Mouse (Mus musculus): ENCODE measurements around the gene Cplane1.
"Not testable (repeated sequence)": the region's sequence is repeated elsewhere in the genome, so short reads cannot be mapped to it uniquely, and the experiment has no call there.

Gene Cplane1

GRCm38 (mm10) chr15:8168591-8169265 lies at the start of gene Cplane1:
TSS of gene Cplane1 (plus strand) at chr15:8169106.
- DNase-seq (ENCODE audit: low read depth, low spot score): peak; percentile 95

GRCm38 (mm10) chr15:8129281-8129680 lies 39.6 kb upstream of the Cplane1 start:
- DNase-seq (ENCODE audit: low read depth, low spot score): no peak

GRCm38 (mm10) chr15:8131268-8131667 lies 37.6 kb upstream of the Cplane1 start:
- no peak for DNase-seq (ENCODE audit: low read depth, low spot score)

- no peak for DNase-seq (ENCODE audit: low read depth, low spot score)
Observed at GRCm38 (mm10) chr15:8131761-8132160, 37.1 kb upstream of the Cplane1 start.

- DNase-seq (ENCODE audit: low read depth, low spot score): no peak
Observed at GRCm38 (mm10) chr15:8135606-8136005, 33.3 kb upstream of the Cplane1 start.

GRCm38 (mm10) chr15:8161841-8162240 lies 7.1 kb upstream of the Cplane1 start:
- DNase-seq (ENCODE audit: low read depth, low spot score): no peak

- no peak for DNase-seq (ENCODE audit: low read depth, low spot score)
Observed at GRCm38 (mm10) chr15:8169266-8169746, 400 bp downstream of the Cplane1 start.

- no peak for DNase-seq (ENCODE audit: low read depth, low spot score)
Observed at GRCm38 (mm10) chr15:8189563-8189962, 20.7 kb downstream of the Cplane1 start.

- DNase-seq (ENCODE audit: low read depth, low spot score): no peak
Observed at GRCm38 (mm10) chr15:8190435-8190834, 21.5 kb downstream of the Cplane1 start.

- peak; percentile 6 for DNase-seq (ENCODE audit: low read depth, low spot score)
Observed at GRCm38 (mm10) chr15:8200317-8200716, 31.4 kb downstream of the Cplane1 start.

- no peak for DNase-seq (ENCODE audit: low read depth, low spot score)
Observed at GRCm38 (mm10) chr15:8208362-8208761, 39.5 kb downstream of the Cplane1 start.

- DNase-seq (ENCODE audit: low read depth, low spot score): no peak
Observed at GRCm38 (mm10) chr15:8214811-8215210, 45.9 kb downstream of the Cplane1 start.

GRCm38 (mm10) chr15:8234167-8234566 lies 65.3 kb downstream of the Cplane1 start:
- peak; percentile 13 for DNase-seq (ENCODE audit: low read depth, low spot score)

GRCm38 (mm10) chr15:8265946-8266345 lies 97.0 kb downstream of the Cplane1 start:
- no peak for DNase-seq (ENCODE audit: low read depth, low spot score)

GRCm38 (mm10) chr15:8267211-8267610 lies 98.3 kb downstream of the Cplane1 start:
- no peak for DNase-seq (ENCODE audit: low read depth, low spot score)

GRCm38 (mm10) chr15:8268231-8268630 lies 99.3 kb downstream of the Cplane1 start:
- no peak for DNase-seq (ENCODE audit: low read depth, low spot score)

GRCm38 (mm10) chr15:8271952-8272351 lies 103.0 kb downstream of the Cplane1 start:
- no peak for DNase-seq (ENCODE audit: low read depth, low spot score)

GRCm38 (mm10) chr15:8277916-8278315 lies 109.0 kb downstream of the Cplane1 start:
- DNase-seq (ENCODE audit: low read depth, low spot score): not testable (repeated sequence)

GRCm38 (mm10) chr15:8279320-8279779 lies 110.4 kb downstream of the Cplane1 start:
- DNase-seq (ENCODE audit: low read depth, low spot score): peak; percentile 61

GRCm38 (mm10) chr15:8279929-8280610 lies 111.2 kb downstream of the Cplane1 start:
- DNase-seq (ENCODE audit: low read depth, low spot score): peak; percentile 28

GRCm38 (mm10) chr15:8281701-8282100 lies 112.8 kb downstream of the Cplane1 start:
- no peak for DNase-seq (ENCODE audit: low read depth, low spot score)

GRCm38 (mm10) chr15:8282155-8282554 lies 113.2 kb downstream of the Cplane1 start:
- no peak for DNase-seq (ENCODE audit: low read depth, low spot score)

GRCm38 (mm10) chr15:8291251-8291650 lies 122.3 kb downstream of the Cplane1 start:
- no peak for DNase-seq (ENCODE audit: low read depth, low spot score)

All from CD4-positive helper T cell, adult 2 months (primary cell).